Mouse (Mus musculus): ENCODE measurements around the gene Ece2.

DNA sequence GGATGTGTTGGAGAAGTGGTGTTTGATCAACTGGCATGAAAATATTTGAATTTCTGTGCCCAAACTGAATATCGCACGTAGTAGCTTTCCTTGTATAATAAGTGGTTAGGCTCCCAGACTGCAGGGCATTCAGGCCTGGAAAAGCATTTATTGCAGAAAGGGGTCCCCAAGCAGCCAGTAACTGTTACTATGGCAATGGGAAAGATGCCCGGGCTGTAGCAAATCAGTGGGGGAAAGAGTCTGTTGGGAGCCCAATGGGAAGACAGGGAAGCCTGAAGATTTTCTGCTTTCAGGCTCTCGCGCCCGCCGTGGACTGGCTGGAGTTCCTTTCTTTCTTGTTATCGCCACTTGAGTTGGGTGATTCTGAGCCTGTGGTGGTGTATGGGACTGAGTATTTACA lies 8.7 kb downstream of the Ece2 start:
- TF ChIP-seq CTCF (IDR thresholded peaks at IDR 0.05; ENCODE audit: insufficient read depth, low read length), result no peak
- TF ChIP-seq POLR2A (IDR thresholded peaks at IDR 0.05; ENCODE audit: borderline replicate concordance, extremely low read depth, low read depth, low read length), result no peak

Data from lung, adult 2 months (tissue).